Mouse (Mus musculus): Measurements from ENCODE around the gene Tsc22d1.

The Tsc22d1 gene

DNA sequence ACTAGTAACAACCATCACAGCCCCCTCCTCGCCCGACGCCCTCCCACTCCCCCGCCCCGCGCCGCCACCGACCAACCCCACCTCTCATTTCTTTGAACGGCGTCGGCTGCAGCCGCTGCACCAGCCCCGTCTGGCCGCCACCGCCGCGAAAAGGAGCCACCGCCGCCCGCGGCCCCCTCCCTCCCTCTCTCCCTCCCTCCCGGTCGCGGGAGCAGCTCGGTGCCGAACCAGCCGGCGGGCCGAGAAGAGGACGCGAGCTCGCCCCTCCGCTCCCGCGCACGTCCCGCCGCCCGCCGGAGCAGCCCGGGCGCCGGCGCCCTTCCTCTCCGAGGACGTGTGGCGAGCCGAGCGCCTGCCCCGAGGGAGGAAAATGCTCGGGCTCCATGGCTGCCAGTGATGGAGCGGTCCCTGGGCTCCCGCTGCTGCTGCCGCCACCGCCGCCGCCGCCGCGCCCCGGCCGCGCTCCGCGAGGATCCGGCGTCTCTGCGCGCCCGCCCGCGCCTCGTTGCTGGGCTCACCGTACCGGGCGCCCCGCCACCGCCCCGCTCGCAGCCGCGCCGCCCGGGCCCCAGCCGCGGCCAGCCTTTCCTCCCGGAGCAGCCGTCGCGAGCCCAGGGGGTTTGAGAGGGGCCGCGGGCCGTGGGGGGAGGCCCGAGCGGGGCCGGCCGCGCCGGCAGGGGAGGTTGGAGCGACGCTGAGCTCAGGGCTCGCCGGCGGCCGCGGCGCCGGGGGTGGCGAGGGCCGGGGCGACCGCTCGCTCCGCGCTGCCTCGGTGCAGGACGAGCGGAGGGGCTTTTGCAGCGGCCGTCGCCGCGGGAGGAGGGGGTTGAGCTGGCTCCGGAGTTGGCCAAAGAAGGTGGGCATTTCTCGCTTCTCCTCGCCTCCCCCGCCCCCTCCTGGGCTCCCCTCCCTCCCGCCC, at the start of gene Tsc22d1:
Gene Tsc22d1 (plus strand): TSS at position 100 of the 919 bp plus-strand sequence.
- DNase-seq (ENCODE audit: low read depth, low spot score) = no peak

DNA sequence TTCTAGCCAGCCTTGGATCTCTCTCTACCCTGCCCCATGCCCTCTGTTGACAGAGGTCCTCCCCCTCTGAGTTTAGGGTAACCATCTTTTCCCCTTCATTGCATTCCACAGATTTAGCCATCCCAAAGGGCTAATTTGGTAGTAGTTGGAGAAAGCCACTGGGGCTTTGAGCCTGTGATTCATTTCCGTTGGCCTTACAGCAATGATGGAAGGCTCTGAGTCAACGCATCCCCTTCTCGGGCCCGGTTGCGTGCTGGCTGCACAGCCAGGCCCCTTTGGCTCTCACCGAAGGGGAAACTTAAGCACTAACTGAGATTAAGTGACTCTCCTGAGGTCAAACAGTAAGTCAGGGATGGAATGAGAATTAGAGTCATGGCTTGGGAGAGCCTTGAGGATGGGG, 41.1 kb upstream of the Tsc22d1 start:
- DNase-seq (ENCODE audit: low read depth, low spot score) = no peak

DNA sequence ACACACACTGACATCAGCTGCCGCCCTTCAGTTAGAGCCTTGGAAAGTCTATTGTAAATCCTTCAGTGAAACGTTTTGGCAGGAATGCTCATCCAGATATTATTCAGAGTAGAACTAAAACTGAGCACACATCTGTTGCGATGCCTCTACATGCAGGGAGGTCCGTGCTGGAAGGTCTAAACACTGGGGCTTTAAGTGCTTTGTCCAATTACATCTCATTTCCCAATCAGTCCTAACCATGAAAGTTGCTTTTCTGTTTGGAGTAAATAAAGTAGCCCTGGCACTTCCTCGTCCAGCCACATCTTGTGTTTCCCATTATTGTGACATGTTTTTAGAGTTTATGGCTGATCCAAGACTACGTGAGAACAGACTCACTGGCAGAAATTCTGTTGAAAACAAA, 40.2 kb upstream of the Tsc22d1 start:
- no peak for DNase-seq (ENCODE audit: low read depth, low spot score)

DNA sequence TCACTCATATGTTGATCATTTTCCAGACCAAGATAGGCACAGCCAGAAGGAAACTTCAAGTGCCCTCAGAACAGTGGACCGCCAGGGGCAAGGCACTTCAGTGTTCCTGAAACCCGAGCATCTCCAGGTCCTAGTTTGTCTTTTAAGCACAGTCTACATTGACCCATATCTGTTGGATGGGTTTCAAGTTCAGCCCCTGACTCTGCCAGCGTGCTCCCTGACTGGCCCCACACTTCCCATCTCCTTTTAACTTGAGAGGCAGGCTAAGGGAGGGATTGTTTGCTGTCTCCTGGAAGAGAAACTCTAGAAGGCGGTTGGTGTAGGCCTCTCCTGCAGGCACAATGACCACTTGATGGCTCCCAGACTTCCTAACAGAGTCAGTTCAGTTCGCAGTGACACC, 38.2 kb upstream of the Tsc22d1 start:
- DNase-seq (ENCODE audit: low read depth, low spot score) = no peak

DNA sequence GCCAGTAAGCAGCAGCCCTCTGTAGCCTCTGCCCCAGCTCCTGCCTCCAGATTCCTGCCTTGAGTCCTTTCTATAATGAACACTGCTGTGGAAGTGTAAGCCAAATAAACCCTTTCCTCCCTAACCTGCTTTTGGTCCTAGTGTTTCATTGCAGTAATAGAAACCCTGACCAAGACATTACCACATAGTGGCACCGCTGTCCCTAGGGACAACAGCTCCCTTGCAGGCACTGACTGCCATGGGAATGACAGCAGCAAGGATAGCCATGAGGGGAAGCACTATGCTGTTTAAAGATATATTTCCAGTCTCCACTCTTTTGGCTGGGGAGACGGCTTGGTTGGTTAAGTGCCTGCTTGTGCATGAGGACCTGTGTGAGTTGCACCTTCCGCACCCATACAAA, 35.4 kb upstream of the Tsc22d1 start:
- DNase-seq (ENCODE audit: low read depth, low spot score) = no peak

DNA sequence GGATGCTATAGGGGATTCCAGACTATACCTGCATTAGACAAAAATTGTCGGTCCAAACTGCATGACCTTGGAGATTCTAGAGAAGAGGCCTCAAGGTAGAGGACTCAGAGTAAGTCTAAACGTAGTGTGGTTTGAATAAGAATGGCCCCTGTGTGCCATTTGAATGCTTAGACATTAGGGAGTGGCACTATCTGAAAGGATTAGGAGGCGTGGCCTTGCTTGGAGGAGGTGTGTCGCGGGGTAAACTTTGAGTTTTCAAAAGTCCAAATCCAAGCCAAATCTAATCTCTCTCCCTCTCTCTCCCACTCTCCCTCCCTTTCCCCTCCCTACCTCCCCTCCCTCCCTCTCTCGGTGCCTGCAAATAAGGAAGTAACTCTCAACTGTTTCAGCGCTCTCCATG, 26.7 kb upstream of the Tsc22d1 start:
- no peak for DNase-seq (ENCODE audit: low read depth, low spot score)

DNA sequence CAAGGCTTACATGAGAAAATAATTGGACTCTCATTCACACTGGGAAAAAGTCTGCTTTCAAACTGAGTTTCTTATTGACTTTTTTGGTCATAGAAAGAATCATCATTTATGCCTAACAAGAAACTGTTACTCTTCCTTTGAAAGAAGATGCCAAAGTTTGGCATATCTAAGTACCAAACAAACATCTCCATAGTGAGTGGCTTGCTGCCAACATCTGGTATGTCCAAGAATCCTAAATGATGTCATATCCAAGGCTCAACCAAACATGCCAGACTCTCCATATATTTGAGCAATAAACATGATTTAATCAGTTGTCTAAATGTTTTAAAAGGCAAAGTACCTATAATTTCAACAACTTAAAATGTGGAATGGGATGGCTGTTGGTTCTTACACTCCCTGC, 16.5 kb upstream of the Tsc22d1 start:
- no peak for DNase-seq (ENCODE audit: low read depth, low spot score)

DNA sequence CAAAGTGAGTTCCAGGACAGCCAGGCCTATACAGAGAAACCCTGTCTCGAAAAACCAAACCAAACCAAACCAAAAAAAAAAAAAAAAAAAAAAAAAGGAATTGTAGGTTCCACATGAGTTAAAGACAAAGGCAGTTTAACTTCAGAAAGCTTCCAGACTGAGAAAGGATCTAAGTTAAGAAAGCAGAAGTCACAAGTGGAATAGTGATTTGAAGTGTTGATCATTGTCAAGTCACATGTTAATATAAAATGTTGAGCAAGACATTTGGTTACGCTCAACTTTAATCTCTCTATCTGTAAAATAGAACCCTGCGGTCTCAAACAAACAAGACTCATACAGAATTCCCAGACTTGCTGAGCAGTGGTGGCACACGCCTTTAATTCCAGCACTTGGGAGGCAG, 12.2 kb upstream of the Tsc22d1 start:
- no peak for DNase-seq (ENCODE audit: low read depth, low spot score)

DNA sequence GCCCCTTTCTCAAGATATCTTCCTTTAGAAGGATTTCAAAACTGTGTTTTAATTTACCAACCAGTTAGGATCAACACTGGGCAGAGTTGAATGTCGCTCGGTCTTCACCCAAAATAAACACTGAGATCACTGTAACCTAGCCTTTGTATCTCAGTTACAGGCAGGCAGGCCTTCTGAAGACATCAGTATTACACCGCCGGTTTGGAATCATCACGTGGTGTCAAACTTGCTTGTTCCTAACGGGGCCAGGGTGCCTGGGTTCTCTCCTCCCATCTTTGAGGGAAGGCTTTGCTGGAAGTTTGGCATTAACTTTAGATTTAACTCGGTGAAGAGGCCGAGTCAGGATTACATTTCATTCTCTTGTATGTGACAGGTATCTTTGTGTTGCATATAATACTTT, 5.7 kb upstream of the Tsc22d1 start:
- no peak for DNase-seq (ENCODE audit: low read depth, low spot score)

DNA sequence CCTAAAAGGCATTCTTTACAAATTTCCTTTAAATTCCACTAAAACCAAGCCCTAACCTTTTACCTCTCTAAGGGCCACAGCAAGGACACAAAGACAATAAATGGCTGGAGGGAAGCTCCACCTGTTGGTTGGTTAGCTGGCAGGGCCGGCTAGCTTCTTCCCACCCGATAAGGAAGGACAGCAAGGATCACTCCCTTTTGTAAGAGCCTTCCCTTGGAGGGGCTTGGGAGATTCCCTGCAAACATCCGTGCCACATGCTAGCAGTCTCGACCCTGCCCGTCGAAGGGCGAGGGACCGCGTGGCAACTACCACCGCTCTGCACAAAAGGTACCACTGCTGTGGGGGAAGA, 1.0 kb upstream of the Tsc22d1 start:
- no peak for DNase-seq (ENCODE audit: low read depth, low spot score)

DNA sequence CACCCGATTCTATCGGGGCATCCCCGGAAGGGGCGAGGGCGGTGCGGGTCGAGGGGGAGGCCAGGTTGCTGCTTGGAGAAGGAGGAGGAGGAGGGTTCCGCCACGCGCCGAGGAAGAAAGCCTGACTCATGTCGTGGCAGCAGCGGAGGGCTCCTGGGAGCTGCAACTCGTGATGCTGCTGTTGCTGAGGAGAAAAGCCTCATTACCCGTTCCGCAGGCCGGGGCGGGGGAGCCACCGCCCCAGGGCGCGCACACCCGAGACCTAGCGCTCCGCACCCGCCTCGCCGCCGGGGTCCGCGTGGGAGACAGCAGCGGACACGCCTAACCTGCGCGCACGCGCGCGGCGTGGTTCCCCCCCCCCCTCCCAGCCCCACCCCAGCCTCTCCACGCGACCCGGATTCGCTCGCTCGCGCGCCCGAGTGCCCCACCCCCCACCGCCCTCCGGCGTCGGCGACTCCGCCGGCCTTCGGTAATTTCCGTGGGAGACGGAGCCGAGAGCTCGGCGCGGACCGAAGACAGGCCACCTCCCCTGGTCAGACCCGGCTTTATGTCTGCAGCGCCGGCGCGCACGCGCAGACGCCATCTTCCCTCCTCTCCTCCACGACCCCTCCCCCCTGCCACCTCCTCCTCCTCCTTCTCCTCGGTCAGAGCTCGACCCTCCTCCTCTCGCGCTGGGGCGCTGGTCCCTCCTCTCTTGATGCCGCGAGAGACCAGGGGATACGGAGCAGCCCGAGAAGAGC, 469 bp upstream of the Tsc22d1 start:
- peak; percentile 97 for DNase-seq (ENCODE audit: low read depth, low spot score)

DNA sequence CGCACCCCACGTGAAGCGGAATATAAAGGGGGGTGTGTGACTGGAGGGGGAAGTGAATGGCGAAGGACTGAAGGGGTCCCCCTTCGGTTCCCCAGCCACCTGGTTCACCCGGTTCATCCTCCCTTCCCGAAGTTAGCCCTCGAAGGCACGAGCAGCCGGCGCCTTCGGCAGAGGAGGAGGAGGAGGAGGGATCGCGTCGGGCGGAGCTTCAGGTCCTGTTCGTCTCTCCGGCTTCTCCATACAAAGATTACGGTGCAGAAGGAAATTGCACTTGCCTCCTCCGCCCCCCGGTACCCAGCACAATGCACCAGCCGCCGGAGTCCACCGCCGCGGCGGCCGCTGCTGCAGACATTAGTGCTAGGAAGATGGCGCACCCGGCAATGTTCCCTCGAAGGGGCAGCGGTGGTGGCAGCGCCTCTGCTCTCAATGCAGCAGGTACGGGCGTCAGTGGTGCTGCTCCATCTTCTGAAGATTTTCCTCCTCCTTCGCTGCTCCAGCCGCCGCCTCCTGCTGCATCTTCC, 1.1 kb downstream of the Tsc22d1 start:
- DNase-seq (ENCODE audit: low read depth, low spot score) = peak; percentile 48

DNA sequence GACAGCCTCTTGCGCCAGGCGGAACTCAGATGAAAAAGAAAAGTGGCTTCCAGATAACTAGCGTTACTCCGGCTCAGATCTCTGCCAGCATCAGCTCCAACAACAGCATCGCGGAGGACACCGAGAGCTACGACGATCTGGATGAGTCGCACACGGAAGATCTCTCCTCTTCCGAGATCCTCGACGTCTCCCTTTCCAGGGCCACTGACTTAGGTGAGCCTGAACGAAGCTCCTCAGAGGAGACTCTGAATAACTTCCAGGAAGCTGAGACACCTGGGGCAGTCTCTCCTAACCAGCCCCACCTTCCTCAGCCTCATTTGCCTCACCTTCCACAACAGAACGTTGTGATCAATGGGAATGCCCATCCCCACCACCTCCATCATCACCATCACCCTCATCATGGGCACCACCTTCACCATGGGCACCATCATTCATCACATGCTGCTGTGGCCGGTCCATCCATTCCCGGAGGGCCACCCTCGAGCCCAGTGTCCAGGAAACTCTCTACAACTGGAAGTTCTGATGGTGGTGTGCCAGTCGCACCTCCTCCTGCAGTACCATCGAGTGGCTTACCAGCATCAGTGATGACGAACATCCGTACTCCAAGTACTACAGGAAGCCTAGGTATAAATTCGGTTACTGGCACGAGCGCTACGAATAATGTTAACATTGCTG, 1.7 kb downstream of the Tsc22d1 start:
- DNase-seq (ENCODE audit: low read depth, low spot score) = no peak

DNA sequence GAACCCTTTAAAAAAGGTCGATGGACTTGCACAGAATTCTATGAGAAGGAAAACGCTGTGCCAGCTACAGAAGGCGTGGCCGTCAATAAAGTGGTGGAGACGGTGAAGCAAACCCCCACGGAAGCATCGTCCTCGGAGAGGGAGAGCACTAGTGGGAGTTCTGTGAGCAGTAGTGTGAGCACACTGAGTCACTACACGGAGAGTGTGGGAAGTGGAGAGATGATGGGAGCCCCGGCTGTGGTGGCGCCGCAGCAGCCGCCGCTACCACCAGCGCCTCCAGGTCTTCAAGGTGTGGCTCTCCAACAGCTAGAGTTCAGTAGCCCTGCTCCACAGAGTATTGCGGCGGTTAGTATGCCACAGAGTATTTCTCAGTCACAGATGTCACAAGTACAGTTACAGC, 2.6 kb downstream of the Tsc22d1 start:
- DNase-seq (ENCODE audit: low read depth, low spot score) = no peak

DNA sequence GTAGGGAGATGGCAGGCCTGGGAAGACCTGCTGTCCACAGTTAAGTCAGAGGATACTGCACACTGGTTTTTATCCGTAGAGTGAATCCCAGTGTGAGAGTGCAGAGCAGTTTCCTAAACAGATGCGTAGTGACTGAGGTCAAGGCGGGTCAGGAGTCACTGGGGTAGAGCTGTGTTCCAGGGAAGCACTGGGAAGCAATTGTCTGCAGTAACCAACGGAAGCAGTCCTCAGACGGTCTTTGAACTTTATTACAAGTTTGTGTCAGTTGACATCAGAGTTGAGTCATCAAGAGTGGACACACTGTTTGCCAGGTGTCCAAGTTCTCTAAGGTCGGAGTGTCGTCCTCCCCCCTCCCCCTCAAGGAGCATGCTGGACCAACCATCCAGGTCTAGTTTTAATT, 6.0 kb downstream of the Tsc22d1 start:
- DNase-seq (ENCODE audit: low read depth, low spot score) = no peak

DNA sequence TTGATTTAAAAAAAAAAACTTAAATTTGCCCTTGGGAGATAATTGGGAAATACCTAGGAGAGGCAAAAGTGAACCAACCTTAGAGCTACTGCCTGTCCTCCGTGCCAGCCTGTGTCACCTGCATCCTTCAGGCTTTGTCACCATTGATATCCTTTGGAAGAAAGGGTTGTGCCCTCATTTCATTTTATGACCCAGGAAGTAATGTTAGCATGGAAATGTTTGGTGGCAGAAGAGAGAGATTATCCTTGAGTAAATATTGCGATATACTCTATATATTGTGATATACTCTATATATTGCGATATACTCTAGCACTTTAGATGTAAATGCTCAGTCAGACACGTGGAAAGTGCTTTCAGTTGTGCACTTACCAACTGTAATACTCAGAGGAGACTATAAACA, 6.4 kb downstream of the Tsc22d1 start:
- no peak for DNase-seq (ENCODE audit: low read depth, low spot score)

DNA sequence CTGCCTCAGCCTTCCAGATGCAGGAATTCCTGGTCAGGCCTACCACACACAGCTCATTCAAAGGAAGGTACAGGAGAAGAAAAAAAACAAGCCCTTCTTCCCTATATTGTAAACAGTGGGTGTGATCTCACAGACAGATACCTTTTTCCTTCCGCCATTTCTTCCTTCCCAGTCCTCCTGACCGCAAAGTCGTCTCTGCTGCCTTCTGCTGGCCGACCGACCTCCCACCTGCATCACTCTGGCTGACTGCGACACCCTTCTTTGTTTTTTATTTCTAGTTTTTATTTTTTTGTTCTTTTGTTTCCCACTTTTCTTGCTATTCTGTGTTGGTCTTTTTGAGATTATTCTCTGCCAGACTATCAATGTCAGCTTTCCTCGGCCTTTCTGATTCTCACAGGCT, 10.7 kb downstream of the Tsc22d1 start:
- no peak for DNase-seq (ENCODE audit: low read depth, low spot score)

DNA sequence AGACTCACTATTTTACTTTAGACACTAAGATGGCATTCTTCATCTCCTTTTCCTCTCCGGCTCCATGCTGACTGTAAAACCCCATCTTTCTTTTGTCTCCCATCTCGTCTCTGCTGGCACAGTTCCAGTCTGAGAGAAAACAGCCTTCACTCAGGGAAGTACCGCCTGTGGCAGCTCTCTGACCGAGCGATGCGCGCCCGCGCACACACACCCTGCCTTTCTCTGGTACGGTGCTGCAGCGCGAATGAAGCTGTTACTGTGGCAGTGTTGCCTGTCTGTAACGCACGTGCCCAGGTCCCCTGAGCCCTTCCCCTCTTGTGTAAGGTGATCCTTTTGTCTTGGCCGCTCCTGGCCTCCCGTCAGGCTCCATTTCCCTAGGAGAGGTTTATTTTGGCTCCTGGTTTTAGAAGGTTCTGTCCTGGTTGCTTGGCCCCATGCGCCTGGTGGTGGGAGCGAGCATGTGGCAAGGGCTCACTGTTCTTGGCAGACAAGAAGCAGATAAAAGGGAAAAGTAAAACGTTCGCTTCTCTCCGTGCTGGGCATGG, 11.3 kb downstream of the Tsc22d1 start:
- DNase-seq (ENCODE audit: low read depth, low spot score) = no peak

DNA sequence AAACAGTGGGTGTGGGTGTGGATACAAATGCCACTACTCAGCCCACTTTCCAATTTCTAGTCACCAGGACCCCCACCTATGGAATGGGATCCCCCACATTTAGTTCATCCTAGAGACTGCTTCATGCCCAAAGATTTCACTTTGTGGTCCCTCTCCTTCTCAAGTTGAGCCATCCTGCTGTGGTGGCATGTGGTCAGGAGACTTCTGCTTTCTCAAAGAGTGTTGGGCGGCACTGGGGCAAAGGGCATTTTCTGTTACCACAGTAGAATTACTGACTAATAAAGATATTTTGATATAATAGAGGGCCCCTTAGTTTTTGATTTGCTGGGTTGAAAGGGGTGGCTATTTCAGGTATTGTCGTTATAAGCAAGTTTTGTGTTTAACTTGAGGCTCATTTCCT, 14.1 kb downstream of the Tsc22d1 start:
- DNase-seq (ENCODE audit: low read depth, low spot score) = no peak

DNA sequence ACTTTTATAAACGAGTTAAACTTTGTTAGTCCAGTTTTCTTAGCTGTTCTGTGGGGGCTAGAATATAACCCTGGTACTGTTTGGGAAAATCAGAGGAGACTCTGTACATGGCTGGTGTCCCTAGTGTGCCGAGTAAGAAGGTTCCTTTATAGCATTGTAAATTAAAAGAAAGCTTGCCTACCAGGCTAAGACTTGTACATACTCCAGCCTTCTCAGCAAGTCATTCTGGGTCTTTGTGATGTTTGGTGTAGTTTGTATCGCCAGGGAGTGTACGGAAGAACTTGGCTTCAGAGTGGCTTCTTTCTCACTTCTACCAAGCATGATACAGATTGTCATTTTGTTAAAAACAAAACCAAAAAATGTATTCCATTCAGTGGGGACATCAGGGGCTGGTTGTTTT, 17.2 kb downstream of the Tsc22d1 start:
- no peak for DNase-seq (ENCODE audit: low read depth, low spot score)

DNA sequence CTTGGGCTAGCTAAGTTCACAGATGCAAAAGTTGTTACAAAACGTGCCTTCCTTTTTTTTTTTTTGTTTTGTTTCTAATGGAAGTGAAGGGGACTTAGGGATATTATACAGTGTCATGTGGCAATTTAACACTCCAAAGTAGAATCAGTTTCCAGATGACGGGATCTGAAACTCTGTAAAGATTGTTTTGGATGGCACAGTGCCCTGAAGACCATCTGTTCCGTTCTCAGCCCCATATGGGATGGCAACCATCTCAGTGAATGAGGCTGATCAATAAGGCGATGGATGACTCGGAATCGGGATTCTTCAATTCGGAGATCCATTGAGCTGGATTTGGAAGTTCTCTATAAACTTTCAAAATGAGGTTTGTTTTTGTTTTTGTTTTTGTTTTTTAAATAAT, 17.6 kb downstream of the Tsc22d1 start:
- DNase-seq (ENCODE audit: low read depth, low spot score) = no peak

DNA sequence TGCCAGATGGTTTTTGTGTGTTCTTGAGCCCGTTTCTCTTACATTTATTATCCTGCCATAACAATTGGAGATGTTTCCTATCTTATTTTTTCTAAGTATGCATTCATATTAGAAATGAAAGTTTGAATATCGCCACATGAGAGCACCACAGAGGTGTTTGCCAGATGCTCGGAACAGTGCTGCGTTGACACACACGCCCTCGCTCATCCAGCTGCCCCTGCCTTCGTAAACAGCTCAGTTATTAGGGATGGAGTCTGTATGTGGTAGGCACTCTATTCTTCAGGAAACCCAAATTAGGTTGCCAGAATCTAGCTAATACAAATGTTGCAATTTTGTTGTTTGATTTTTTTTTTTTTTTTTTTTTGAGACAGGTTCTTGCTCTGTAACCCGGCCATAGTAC, 18.1 kb downstream of the Tsc22d1 start:
- DNase-seq (ENCODE audit: low read depth, low spot score) = no peak

All from embryo, embryonic 11.5 days (tissue).